Mouse (Mus musculus) CD4-positive helper T cell, adult 2 months (primary cell): ENCODE data around the gene Myo18b.

Experiments
- DNase-seq: peaks from one replicate; pipeline ENCODE4 v3.0.0-alpha.2; 2012; ENCODE audit warnings: low read depth, missing footprints, low spot score

The Myo18b gene

GRCm38 (mm10) chr5:112877391-112878115 lies 18.6 kb downstream of the Myo18b start:
- DNase-seq: no peak

GRCm38 (mm10) chr5:112876846-112877390 lies 19.2 kb downstream of the Myo18b start:
- no peak for DNase-seq

- no peak for DNase-seq
Measured at GRCm38 (mm10) chr5:112872999-112873398, 23.2 kb downstream of the Myo18b start.

- peak; percentile 36 for DNase-seq
Measured at GRCm38 (mm10) chr5:112870729-112871128, 25.4 kb downstream of the Myo18b start.

- DNase-seq: no peak
Measured at GRCm38 (mm10) chr5:112868620-112869019, 27.5 kb downstream of the Myo18b start.

- no peak for DNase-seq
Measured at GRCm38 (mm10) chr5:112864719-112865367, 31.3 kb downstream of the Myo18b start.

GRCm38 (mm10) chr5:112859379-112860035 lies 36.7 kb downstream of the Myo18b start:
- DNase-seq: no peak

GRCm38 (mm10) chr5:112853179-112853578 lies 43.0 kb downstream of the Myo18b start:
- no peak for DNase-seq

GRCm38 (mm10) chr5:112851389-112851788 lies 44.8 kb downstream of the Myo18b start:
- no peak for DNase-seq

- DNase-seq: no peak
Measured at GRCm38 (mm10) chr5:112848586-112849280, 47.4 kb downstream of the Myo18b start.

- DNase-seq: no peak
Measured at GRCm38 (mm10) chr5:112847985-112848542, 48.1 kb downstream of the Myo18b start.

GRCm38 (mm10) chr5:112846146-112846545 lies 50.0 kb downstream of the Myo18b start:
- no peak for DNase-seq

- DNase-seq: no peak
Measured at GRCm38 (mm10) chr5:112844460-112844859, 51.7 kb downstream of the Myo18b start.

GRCm38 (mm10) chr5:112843676-112844257 lies 52.4 kb downstream of the Myo18b start:
- no peak for DNase-seq

- DNase-seq: no peak
Measured at GRCm38 (mm10) chr5:112842696-112843095, 53.5 kb downstream of the Myo18b start.

- DNase-seq: no peak
Measured at GRCm38 (mm10) chr5:112841850-112842249, 54.3 kb downstream of the Myo18b start.

- no peak for DNase-seq
Measured at GRCm38 (mm10) chr5:112834896-112835295, 61.3 kb downstream of the Myo18b start.

GRCm38 (mm10) chr5:112833866-112834265 lies 62.3 kb downstream of the Myo18b start:
- no peak for DNase-seq

GRCm38 (mm10) chr5:112825091-112825794 lies 70.9 kb downstream of the Myo18b start:
- no peak for DNase-seq

- no peak for DNase-seq
Measured at GRCm38 (mm10) chr5:112824376-112824775, 71.8 kb downstream of the Myo18b start.
